Mouse (Mus musculus) spleen, adult 12 weeks (tissue): ENCODE measurements at regions not wholly inside any gene's neighbourhood (a gene's known extent, or its start where the extent isn't known, plus 50 kb on each side); places are given as distances from the start of the nearest gene placed in this dataset.
"Not testable (repeated sequence)": the region's sequence is repeated elsewhere in the genome, so short reads cannot be mapped to it uniquely, and the experiment has no call there.

ENCODE experiments used
- DNase-seq: peaks from one replicate; pipeline ENCODE4 v3.0.0; 2022; ENCODE audit warnings: low spot score

GRCm38 (mm10) chr13:107588399-107589002 lies 455.7 kb upstream of the Smim15 start:
- no peak for DNase-seq

- no peak for DNase-seq
Measured at GRCm38 (mm10) chr13:107587678-107588077, 456.6 kb upstream of the Smim15 start.

- no peak for DNase-seq
Measured at GRCm38 (mm10) chr13:107585936-107586335, 458.3 kb upstream of the Smim15 start.

GRCm38 (mm10) chr13:107585353-107585752 lies 458.9 kb upstream of the Smim15 start:
- DNase-seq, result no peak

GRCm38 (mm10) chr13:107578968-107579367 lies 465.3 kb upstream of the Smim15 start:
- DNase-seq, result no peak

GRCm38 (mm10) chr13:107577809-107578208 lies 466.4 kb upstream of the Smim15 start:
- no peak for DNase-seq

GRCm38 (mm10) chr13:107577272-107577671 lies 467.0 kb upstream of the Smim15 start:
- DNase-seq, result no peak

GRCm38 (mm10) chr13:107576701-107577100 lies 467.5 kb upstream of the Smim15 start:
- no peak for DNase-seq

- no peak for DNase-seq
Measured at GRCm38 (mm10) chr13:107575025-107575424, 469.2 kb upstream of the Smim15 start.

GRCm38 (mm10) chr13:107573499-107574355 lies 470.5 kb upstream of the Smim15 start:
- DNase-seq, result no peak

- DNase-seq, result no peak
Measured at GRCm38 (mm10) chr13:107571539-107571938, 472.7 kb upstream of the Smim15 start.

GRCm38 (mm10) chr13:107569477-107569876 lies 474.8 kb upstream of the Smim15 start:
- no peak for DNase-seq

- DNase-seq, result no peak
Measured at GRCm38 (mm10) chr13:107568701-107569121, 475.5 kb upstream of the Smim15 start.

GRCm38 (mm10) chr13:107562463-107562862 lies 481.8 kb upstream of the Smim15 start:
- no peak for DNase-seq

- DNase-seq, result no peak
Measured at GRCm38 (mm10) chr13:107561529-107561928, 482.7 kb upstream of the Smim15 start.

GRCm38 (mm10) chr13:107555958-107556357 lies 488.3 kb upstream of the Smim15 start:
- DNase-seq, result no peak

GRCm38 (mm10) chr13:107554091-107554490 lies 490.2 kb upstream of the Smim15 start:
- no peak for DNase-seq

GRCm38 (mm10) chr13:107552165-107552564 lies 492.1 kb upstream of the Smim15 start:
- DNase-seq, result no peak

- not testable (repeated sequence) for DNase-seq
Measured at GRCm38 (mm10) chr13:107549995-107550394, 494.3 kb upstream of the Smim15 start.

GRCm38 (mm10) chr13:107547073-107547472 lies 497.2 kb upstream of the Smim15 start:
- no peak for DNase-seq

GRCm38 (mm10) chr13:107546181-107546900 lies 497.9 kb upstream of the Smim15 start:
- no peak for DNase-seq

- no peak for DNase-seq
Measured at GRCm38 (mm10) chr13:107541635-107541955, 502.7 kb upstream of the Smim15 start.
